Mouse (Mus musculus) gastrocnemius, postnatal 14 days (tissue): ENCODE measurements around the gene Vmn1r148. TPM values are rescaled to one million over a fixed set of nuclear protein-coding genes. Genes with fewer than 3 reads are reported as not detected.
"Not testable (repeated sequence)": the region's sequence is repeated elsewhere in the genome, so short reads cannot be mapped to it uniquely, and the experiment has no call there.

ENCODE experiments used
- DNase-seq: peaks from one replicate; pipeline ENCODE4 v3.0.0; 2021; ENCODE audit warnings: mixed read lengths
- intact Hi-C: fragments of 180-260 bp; cut with DNase I; formaldehyde crosslinking; loops from one replicate; pipeline ENCODE4 v1.15.1; 2025; ENCODE audit warnings: low total_unique reads
- long read RNA-seq, 2 experiments: library from polyadenylated mRNA; stranded (forward); transcript quantifications; one replicate each; pipeline ENCODE4 v2.0.0; 2021
- total RNA-seq, 2 experiments: library from RNA; stranded (reverse); gene quantifications; 2 replicates each; pipeline ENCODE4 v1.2.3; 2021

The Vmn1r148 gene
- total RNA-seq = not detected
- long read RNA-seq, experiment 1 = 0 reads
- long read RNA-seq, experiment 2 = 0 reads

GRCm38 (mm10) chr7:22413283-22413682 is at the start of gene Vmn1r148:
Gene Vmn1r148 (plus strand): TSS chr7:22413583.
- DNase-seq, intact Hi-C loops: not testable (repeated sequence)

GRCm38 (mm10) chr7:22370939-22371338 is 42.4 kb upstream of the Vmn1r148 start, which contains the start of gene Gm8660:
Gene Gm8660 (minus strand): TSS chr7:22371039.
- DNase-seq, intact Hi-C loops: not testable (repeated sequence)

- intact Hi-C loops, DNase-seq: not testable (repeated sequence)
These were observed 24.7 kb downstream of the Vmn1r148 start, which contains the start of gene Vmn1r149 for GRCm38 (mm10) chr7:22438129-22438528. Gene Vmn1r149 (minus strand): TSS chr7:22438229.

GRCm38 (mm10) chr7:22463975-22464374 is 50.6 kb downstream of the Vmn1r148 start, which contains the start of gene Gm10665:
Gene Gm10665 (minus strand): TSS chr7:22464075.
- DNase-seq, intact Hi-C loops: not testable (repeated sequence)

Other genes starting within 250 kb of the Vmn1r148 start
- gene Vmn1r142, start 249.5 kb upstream of the Vmn1r148 start, total RNA-seq = not detected
- not detected for gene Vmn1r143, start 224.2 kb upstream of the Vmn1r148 start, total RNA-seq
- not detected for gene Gm8653, start 212.3 kb upstream of the Vmn1r148 start, total RNA-seq
- not detected for gene Gm8453, start 184.1 kb upstream of the Vmn1r148 start, total RNA-seq
- not detected for gene Gm4187, start 83.9 kb upstream of the Vmn1r148 start, total RNA-seq
- gene Gm8660, start 42.5 kb upstream of the Vmn1r148 start, total RNA-seq = not detected
- not detected for gene Vmn1r149, start 24.6 kb downstream of the Vmn1r148 start, total RNA-seq
- not detected for gene Gm10665, start 50.5 kb downstream of the Vmn1r148 start, total RNA-seq
- not detected for gene Vmn1r151, start 86.1 kb downstream of the Vmn1r148 start, total RNA-seq
- not detected for gene Vmn1r152, start 109.4 kb downstream of the Vmn1r148 start, total RNA-seq
- gene Gm8677, start 121.3 kb downstream of the Vmn1r148 start, total RNA-seq = not detected
- gene Gm4201, start 151.8 kb downstream of the Vmn1r148 start, total RNA-seq = not detected
- gene Gm4565, start 174.5 kb downstream of the Vmn1r148 start, total RNA-seq = not detected
- not detected for gene Vmn1r155, start 244.4 kb downstream of the Vmn1r148 start, total RNA-seq